Mouse (Mus musculus) embryo, embryonic 10.5 days (tissue): ENCODE data around the gene Tmem69.

Experiments used
- DNase-seq: peaks from one replicate; pipeline ENCODE4 v3.0.0-alpha.2; 2015; ENCODE audit warnings: low spot score

The Tmem69 gene

GRCm38 (mm10) chr4:116555413-116556300 lies at the start of gene Tmem69:
Tmem69 (minus strand) TSS chr4:116555936.
- peak; percentile 93 for DNase-seq

GRCm38 (mm10) chr4:116596978-116597881 lies 41.5 kb upstream of the Tmem69 start:
- peak; percentile 94 for DNase-seq

DNA sequence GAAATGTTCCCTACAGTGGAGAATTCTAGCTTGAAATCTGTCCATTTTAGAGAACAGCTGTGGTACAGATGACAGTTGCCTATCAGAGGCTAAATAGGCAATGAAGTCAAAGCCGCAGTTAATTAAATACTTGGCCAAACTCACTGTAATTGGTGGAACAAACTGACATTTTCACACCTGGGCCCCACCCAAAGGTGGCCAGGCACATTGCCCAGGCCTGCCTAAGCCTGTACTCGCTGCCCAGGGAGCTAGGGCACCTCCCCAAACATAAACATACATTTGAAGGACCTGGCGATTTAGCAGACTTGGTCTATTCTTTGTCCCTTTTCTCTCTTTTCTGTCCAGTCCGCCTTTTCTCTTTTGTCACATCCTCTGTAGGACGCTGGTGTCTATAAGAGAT lies 40.6 kb upstream of the Tmem69 start, which contains the start of gene Ccdc17:
TSS of gene Ccdc17 (plus strand) at position 276 of the 400 bp plus-strand sequence.
- no peak for DNase-seq

GRCm38 (mm10) chr4:116595793-116596192 lies 40.1 kb upstream of the Tmem69 start:
- no peak for DNase-seq

GRCm38 (mm10) chr4:116558151-116558882 lies 2.6 kb upstream of the Tmem69 start:
- DNase-seq = peak; percentile 33

- peak; percentile 97 for DNase-seq
Observed at GRCm38 (mm10) chr4:116557306-116558121, 1.8 kb upstream of the Tmem69 start, which contains the start of gene Gpbp1l1. Gpbp1l1 (plus strand) TSS chr4:116557658.

DNA sequence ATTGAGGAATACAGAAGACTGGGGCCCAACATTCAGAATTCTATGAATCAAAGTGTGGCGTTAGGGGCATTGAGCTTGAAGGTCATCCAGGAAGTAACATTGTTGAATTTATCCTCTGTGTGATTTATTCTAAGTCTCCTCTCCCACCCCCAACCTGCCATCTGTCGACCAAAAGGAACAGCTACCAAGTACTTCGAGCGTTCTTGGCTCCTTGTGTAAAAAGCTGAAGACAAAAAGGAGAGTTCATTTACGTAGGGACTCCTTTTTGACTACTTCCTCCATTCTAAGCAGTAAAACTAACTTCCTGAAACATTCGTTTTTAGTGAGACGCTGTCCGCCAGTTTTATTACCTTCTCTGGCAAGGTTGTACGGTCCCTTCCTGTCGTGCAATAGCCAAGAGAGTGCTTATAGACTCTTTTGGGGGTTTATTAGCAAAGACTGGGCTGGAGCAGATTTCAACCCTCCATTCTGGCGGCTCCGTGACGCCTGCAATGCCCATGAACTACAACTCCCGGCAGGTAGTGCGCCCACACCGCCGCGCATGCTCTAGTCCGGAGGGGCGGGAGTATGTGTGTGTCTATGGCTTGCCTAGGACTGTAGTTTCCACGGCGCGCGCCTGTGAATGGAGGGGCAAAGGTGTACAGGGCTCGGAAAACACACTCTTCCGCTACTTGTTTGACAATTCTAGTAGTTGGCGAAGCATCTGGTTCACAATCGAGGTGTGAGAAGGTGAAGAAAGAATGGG lies 997 bp upstream of the Tmem69 start:
- peak; percentile 97 for DNase-seq

- DNase-seq = no peak
Observed at GRCm38 (mm10) chr4:116553035-116553434, 2.7 kb downstream of the Tmem69 start.

DNA sequence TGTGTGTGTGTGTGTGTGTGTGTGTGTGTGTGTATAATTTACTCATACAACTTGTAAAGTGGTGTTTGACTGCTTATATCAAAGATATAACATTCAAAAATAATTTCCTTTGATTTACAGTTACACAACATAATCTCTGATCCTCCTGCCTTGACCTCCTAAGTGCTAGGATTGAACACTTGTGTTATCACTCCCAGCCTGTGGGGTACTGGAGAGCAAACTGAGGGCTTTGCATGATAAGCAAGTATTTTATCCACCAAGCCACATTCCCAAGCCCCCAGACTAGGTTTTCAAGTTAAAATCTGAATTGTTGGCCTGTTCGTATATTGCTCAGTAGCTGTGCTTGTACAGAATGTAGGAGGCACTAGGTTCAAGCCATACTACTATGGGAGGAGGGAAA lies 5.3 kb downstream of the Tmem69 start:
- DNase-seq = no peak

DNA sequence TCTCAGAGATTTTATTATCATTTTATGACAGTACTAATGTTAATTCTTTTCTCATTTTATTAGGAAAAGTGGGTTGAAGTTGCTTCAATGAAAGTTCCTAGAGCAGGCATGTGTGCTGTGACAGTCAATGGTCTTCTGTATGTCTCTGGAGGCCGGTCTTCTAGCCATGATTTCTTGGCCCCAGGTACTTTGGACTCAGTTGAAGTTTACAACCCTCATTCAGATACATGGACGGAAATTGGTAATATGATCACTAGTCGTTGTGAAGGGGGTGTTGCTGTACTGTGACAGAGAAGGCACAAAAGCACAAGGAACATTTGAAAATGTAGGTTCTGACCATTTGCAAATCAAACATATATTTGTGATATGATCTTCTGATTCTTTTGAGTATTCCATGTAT lies 18.0 kb downstream of the Tmem69 start:
- no peak for DNase-seq

DNA sequence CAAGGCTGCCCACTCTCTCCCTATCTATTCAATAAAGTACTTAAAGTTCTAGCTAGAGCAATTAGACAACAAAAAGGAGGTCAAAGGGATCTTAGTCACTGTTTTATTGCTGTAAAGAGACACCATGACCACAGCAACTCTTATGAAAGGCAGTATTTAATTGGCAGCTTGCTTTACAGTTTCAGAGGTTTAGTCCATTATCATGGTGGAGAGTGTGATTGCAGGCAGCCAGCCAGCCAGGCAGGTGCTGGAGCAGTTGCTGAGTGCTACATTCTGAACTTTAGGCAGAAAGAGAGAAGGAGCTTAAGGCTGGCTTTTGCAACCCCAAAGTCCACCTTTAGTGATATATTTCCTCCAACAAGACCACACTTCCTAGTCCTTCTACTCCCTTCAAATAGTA lies 19.4 kb downstream of the Tmem69 start:
- DNase-seq = no peak

- no peak for DNase-seq
Observed at GRCm38 (mm10) chr4:116531109-116531508, 24.6 kb downstream of the Tmem69 start.

DNA sequence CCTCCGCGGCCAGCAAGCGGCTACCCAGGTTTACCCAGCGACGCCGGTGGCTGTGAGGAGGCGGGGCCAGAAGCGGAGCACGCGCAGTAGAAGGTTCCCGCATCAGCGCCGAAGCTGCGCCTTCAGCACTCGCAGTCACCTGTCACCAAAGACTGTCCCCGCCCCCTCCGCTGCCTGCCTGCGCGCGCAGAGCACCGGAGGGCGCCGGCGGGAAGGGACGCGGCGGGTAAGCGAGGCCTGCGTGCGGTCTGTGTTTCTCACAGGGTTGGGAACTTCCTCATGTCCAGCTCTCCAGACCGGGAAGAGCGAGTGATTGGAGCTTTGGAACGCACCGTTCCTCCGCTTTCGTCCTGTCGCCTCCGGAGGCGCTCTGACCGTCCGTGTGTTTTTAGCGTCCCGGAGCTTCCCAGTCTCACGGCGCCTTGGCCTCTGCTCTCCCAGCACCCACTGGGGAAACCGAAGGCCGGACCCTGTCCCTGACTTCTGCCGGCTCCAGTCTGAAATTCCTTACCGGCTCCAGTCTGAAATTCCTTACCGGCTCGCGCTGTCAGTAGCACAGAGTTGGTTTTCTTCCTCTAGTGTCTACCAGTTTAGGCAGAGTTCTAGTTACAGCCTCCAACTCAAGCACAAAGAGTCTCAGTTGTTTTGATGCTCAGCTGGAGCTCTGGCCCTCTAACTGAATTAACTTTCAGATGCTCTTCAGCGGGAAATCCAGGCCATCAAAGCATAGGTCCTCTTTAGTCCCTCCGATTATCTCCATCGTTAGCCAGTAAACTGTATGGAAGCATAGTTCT lies 48.1 kb downstream of the Tmem69 start, which contains the start of gene Ipp:
TSS of gene Ipp (plus strand) at position 125 of the 794 bp plus-strand sequence.
- peak; percentile 96 for DNase-seq

DNA sequence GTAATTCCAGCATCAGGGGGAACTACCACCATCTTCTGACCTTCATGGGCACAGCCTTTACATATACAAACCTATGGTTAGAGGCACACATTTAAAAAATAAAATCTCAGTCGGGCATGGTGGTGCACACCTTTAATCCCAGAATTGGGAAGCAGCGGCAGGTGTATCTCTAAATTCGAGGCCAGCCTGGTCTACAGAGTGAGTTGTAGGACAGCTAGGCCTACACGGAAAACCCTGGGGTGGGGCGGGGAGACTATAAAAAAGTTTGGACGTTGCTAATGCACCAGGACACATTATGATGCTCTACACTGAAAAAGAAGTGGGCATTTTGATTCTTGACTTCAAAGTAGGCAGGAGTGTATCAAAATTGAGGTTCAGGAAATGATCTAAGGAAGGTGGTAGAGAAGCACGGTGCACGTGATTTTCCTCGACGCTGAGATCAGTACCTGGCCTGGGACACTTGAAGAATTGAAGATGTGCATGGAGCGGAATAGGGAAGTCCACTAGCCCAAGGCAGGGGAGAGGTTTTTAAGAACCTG lies 48.8 kb downstream of the Tmem69 start:
- no peak for DNase-seq
